Mouse (Mus musculus): ENCODE measurements around the gene Nxpe5. TPM values are rescaled to one million over a fixed set of nuclear protein-coding genes. Genes with fewer than 3 reads are reported as not detected.

Nxpe5 gene
- 1.9 and 2.3 TPM in 2 replicates for polyA plus RNA-seq (2012; ENCODE audit: low replicate concordance)

DNA sequence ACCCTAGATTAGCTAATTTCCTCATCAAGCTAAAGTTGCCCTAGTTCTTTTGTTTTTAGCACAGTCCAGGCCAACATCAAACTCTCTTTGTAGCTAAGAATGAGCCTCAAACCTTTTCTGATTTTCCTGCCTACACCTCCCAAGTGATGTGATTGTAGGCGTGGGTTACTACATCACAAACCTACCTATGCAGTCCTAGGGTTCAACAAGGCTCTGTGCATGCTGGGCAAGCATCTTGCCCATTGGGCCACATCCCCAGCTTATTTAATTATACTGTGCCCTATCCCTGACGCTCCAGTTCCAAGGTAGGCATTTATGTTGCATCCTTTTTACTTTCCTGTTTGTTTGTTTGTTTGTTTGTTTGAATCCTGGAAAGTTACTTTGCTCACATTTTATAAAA is at the start of gene Nxpe5:
Gene Nxpe5, plus strand, starts transcription at position 199 of the 400 bp plus-strand sequence.

DNA sequence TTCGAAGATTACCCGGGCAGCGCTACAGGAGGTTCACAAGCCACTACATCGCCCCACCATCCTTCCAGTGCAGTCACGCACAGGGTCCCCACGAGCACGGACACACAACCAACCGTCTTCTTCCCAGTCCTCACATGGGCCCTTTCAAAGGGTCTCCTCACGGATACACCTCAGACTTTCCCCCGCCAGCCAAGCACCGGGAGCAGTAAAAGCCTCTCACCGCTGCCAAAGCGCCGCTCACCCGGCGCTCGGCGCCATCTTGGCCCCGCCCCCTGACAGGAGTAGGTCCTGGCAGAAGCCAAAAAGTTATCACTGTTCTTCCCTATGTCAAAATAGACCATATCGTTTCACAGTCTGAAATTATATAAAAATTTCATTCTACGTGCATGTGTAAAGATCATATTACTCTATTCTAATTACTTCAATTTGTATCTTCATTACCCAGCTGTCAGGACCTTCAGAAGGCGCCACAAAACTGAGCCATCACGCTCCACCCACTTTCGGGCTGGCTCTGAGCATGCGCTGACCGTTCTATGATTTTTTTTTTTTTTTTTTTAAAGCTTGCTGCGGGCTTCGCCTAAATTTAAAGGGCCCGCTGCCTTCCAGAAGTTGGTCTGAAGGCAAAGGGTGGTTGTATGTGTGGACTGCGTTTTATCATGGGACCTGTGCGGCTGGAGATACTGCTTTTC is 38.6 kb upstream of the Nxpe5 start, which contains the start of the genes Taf6 and Cnpy4:
Gene Taf6, minus strand, starts transcription at position 502 of the 689 bp plus-strand sequence.
Gene Cnpy4, plus strand, starts transcription at position 536 of the 689 bp plus-strand sequence.

DNA sequence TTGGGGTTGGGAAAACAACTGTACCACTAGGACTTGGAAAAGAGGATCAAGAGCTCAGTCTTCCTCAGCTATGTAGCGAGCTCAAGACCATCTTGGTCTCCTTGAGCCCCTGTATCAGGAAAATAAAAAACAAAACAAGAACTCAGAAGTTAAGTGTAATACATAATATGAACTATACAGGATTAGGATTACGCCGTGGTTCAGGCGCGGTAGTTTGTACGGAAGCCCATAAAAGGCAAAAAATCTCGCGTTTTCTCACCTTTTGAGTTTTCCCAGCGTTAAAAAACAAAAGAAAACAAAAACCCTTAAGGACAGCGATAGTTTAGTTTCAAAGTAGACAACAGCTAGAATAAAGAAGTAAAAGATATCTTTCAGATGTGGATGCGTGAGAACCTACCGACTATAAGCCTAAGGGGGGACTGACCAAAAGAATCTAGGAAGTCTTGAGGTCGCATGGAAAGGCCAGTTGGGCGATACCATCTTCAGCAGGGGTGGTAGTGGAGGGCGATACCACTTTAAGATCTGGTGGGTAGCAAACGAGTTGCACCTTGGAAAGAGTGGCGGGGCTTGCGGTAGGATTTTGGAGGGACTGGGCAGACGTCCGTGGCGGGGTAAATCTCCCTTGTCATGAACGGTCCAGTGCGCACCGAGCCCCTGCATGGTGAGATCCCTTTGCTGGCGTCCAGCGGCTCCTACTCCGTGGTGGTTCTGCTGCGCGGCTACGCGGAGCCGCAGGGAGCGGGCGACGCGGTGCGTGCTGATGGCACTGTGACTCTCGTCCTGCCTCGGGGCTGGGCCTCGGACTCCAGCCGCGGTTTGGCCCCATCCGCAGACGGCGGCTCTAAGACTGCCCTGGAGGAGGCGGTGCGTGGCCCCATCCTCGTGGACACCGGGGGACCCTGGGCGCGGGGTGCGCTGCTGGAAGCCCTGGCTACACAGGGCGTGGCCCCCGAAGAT is 31.6 kb upstream of the Nxpe5 start, which contains the start of gene Mblac1:
Gene Mblac1, plus strand, starts transcription at position 544 of the 957 bp plus-strand sequence.

DNA sequence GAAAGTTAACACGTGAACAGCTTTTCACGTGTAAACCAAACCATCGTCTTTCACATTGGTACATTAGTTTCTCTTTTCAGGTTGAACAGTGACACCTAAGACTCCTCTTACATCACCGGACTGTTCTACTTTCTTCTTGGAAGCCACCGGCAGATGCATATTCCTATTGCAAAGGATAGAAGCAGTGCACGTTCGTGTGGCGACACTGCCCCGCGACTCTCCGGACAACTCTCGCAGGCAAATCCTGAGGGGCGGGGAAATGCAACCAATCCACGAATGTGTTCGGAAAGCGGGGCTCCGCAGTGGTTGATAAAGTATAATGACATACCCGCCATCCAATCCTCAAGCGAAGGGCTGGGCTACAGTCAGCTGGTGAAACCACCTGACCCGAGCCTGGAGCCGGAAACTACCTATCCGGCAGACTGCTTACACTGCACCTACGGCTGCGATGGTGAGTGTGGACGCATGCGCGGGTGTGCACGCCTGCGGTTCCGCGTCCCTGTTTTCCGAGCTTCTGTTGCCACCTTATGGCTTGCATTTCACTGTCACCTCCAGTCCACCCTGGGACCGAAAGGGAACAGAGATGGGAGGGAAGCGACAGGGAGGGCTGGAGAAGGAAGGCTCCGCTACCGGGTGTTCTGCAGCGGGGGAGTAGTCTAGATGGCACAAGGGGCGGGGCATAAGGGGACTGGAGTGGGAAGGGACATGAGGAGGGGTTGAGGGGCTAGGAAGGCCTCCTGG is 29.8 kb downstream of the Nxpe5 start, which contains the start of gene Lamtor4:
Gene Lamtor4, plus strand, starts transcription at position 130 of the 741 bp plus-strand sequence.

DNA sequence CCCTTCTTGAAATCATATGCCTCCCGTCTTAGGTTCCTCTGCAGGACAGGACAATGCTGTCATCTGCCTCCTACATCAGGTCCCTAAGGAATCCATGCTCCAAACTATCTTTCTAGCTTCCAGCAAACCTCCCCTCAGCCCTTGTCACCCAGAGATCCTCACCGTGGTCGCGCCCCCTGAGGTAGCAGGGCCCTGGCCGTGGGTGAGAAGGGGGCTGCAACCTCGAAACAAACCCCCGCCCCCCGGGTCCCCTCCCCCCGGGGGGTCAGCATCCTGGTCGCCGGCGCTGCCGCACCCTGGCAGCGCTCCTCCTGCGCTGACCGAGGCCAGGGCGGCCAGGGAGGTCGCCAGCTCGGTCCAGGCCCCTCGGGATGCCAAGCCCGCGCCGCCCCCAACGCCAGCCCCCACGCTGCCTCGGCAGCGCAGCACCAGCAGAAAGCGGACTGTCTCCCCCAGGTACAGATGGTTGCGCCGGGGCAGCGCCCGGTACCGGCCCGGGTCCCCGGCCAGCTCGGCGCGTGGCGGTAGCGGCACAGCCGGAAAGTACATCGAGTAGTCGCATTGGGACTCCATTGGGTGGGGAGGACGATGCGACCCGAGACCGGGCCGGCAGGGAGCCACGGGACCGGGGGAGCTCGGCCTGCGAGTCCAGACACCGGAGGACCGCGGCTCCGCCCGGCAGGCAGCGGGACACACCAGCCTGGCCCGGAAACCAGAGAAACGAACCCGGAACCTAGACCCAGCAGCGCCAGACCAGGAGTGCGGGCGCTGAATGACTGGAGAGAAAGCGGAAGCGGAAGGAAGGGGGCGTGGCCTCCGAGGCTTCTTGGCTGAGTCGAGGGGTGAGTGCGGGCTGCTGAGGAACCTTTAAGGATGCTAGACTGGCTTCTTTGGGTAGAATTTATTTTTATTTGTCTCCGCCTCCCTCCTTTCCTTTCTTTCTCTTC is 37.8 kb downstream of the Nxpe5 start, which contains the start of gene BC037034:
Gene BC037034, minus strand, starts transcription at position 774 of the 947 bp plus-strand sequence.

DNA sequence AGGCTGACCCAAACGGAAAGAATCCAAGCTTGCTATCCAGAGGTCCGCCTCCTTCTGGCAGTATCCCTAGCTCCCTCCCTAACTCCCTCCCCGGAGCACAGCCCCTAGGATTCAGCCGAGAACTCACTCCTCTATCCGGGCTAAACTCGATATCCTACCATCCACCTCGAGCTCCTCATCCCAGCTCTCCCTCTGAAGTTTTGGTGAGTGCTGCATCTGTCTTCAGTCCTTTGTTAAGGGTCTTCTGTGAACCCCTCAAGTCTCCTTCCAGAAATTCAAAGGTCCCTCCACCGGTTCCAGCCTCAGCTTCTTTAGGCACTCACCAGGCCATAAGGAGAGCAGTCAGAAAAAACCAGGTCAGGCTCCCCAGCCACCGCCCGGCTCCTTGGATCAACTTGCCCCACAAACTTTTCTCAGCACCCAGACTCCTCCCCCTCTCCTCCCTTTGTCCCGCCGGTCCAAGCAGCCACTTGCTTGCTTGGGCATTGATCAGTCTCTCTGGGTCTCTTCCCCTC is 46.8 kb downstream of the Nxpe5 start, which contains the start of gene Gal3st4:
Gene Gal3st4, minus strand, starts transcription at position 432 of the 515 bp plus-strand sequence.

DNA sequence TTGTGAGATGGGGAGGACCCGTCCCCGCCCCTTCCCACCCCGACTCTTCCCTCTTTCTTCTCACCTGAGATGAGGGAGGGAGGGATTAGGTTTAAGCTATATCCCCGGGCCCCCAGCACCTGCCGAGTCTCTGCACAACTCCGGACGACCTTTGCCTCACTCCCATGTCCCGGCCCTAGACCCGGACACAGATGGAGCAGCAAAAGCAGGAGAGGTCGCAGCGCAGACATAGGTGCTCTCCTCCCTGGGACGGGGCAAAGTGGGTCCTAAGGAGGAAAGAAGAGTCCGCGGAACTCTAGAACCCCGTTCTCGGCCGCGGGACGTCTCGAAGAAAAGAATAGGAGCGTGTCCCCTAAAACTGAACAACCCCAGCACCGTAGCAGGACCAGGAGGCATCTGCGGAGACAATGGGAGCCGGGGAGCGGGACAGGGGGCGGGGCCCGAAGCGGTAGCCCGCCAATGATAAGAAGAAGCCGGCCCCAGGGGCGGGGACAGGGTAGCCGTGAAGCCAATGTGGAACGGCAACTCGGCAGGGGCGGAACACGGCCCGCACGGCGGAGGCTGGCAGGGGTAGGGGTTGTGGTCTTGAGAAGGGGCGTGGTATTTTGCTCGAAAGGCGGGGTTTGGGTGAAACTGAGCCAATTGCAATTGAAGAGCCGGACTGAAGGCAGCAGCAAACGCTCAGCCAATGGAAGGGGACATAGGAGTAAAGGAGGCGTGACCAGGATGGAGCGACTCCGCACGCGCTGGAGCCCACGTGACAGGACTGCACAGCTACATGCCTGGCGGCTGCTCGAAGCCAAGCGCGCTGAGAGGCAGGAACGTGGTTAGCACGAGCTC is 54.1 kb downstream of the Nxpe5 start, which contains the start of the genes Gm43720, Gpc2 and Stag3:
Gene Gm43720, minus strand, starts transcription at position 374 of the 840 bp plus-strand sequence.
Gene Gpc2, minus strand, starts transcription at position 421 of the 840 bp plus-strand sequence.
Gene Stag3, plus strand, starts transcription at position 656 of the 840 bp plus-strand sequence.

Other genes with a start within 250 kb of the Nxpe5 start
- not detected in 2 replicates for gene Azgp1, start 244.4 kb upstream of the Nxpe5 start, polyA plus RNA-seq (2012; ENCODE audit: low replicate concordance)
- not detected in 2 replicates for gene Smok3a, start 204.6 kb upstream of the Nxpe5 start, polyA plus RNA-seq (2012; ENCODE audit: low replicate concordance)
- 0.16 TPM in 1 of 2 replicates, not detected in the other for gene Smok3b, start 204.5 kb upstream of the Nxpe5 start, polyA plus RNA-seq (2012; ENCODE audit: low replicate concordance)
- not detected in 2 replicates for gene Smok3c, start 172.7 kb upstream of the Nxpe5 start, polyA plus RNA-seq (2012; ENCODE audit: low replicate concordance)
- 0.27 and 1.0 TPM in 2 replicates for gene Zkscan1, start 140.8 kb upstream of the Nxpe5 start, polyA plus RNA-seq (2012; ENCODE audit: low replicate concordance)
- gene Zscan21, start 109.0 kb upstream of the Nxpe5 start, polyA plus RNA-seq (2012; ENCODE audit: low replicate concordance), result 0.10 and 2.4 TPM in 2 replicates
- 0.14 and 0.35 TPM in 2 replicates for gene Zfp113, start 70.2 kb upstream of the Nxpe5 start, polyA plus RNA-seq (2012; ENCODE audit: low replicate concordance)
- gene Cops6, start 64.8 kb upstream of the Nxpe5 start, polyA plus RNA-seq (2012; ENCODE audit: low replicate concordance), result 53.6 and 54.5 TPM in 2 replicates
- 6.8 and 39.7 TPM in 2 replicates for gene Ap4m1, start 53.9 kb upstream of the Nxpe5 start, polyA plus RNA-seq (2012; ENCODE audit: low replicate concordance)
- gene Mcm7, start 53.5 kb upstream of the Nxpe5 start, polyA plus RNA-seq (2012; ENCODE audit: low replicate concordance), result 8.8 and 61.5 TPM in 2 replicates
- 17.3 and 54.2 TPM in 2 replicates for gene Taf6, start 38.4 kb upstream of the Nxpe5 start, polyA plus RNA-seq (2012; ENCODE audit: low replicate concordance)
- gene Cnpy4, start 38.4 kb upstream of the Nxpe5 start, polyA plus RNA-seq (2012; ENCODE audit: low replicate concordance), result 0.21 and 0.73 TPM in 2 replicates
- gene Mblac1, start 31.6 kb upstream of the Nxpe5 start, polyA plus RNA-seq (2012; ENCODE audit: low replicate concordance), result 4.0 and 4.9 TPM in 2 replicates
- 29.2 and 39.5 TPM in 2 replicates for gene Lamtor4, start 29.6 kb downstream of the Nxpe5 start, polyA plus RNA-seq (2012; ENCODE audit: low replicate concordance)
- gene BC037034, start 38.1 kb downstream of the Nxpe5 start, polyA plus RNA-seq (2012; ENCODE audit: low replicate concordance), result 293 and 299 TPM in 2 replicates
- gene Gal3st4, start 46.9 kb downstream of the Nxpe5 start, polyA plus RNA-seq (2012; ENCODE audit: low replicate concordance), result not detected in 2 replicates
- not detected in 2 replicates for gene Gm43720, start 54.1 kb downstream of the Nxpe5 start, polyA plus RNA-seq (2012; ENCODE audit: low replicate concordance)
- gene Gpc2, start 54.1 kb downstream of the Nxpe5 start, polyA plus RNA-seq (2012; ENCODE audit: low replicate concordance), result 0.63 and 1.2 TPM in 2 replicates
- gene Stag3, start 54.3 kb downstream of the Nxpe5 start, polyA plus RNA-seq (2012; ENCODE audit: low replicate concordance), result 0.50 and 5.3 TPM in 2 replicates
- 0.22 and 0.50 TPM in 2 replicates for gene Pvrig, start 116.1 kb downstream of the Nxpe5 start, polyA plus RNA-seq (2012; ENCODE audit: low replicate concordance)
- 0.10 and 0.58 TPM in 2 replicates for gene Zfp157, start 215.6 kb downstream of the Nxpe5 start, polyA plus RNA-seq (2012; ENCODE audit: low replicate concordance)

Data from leukemia stem cell, adult 10-12 weeks (primary cell).